Mouse (Mus musculus) lung, adult 2 months (tissue): ENCODE data around the gene Ube2f.

Experiments
- CTCF ChIP-seq: fragments of 200-500 bp; IDR thresholded peaks from 2 replicates; pipeline ENCODE4 v1.5.1; 2011; ENCODE audit warnings: mild to moderate bottlenecking, low read length, control low read depth; ENCODE audit not compliant: insufficient read depth
- POLR2A ChIP-seq: fragments of 200-500 bp; IDR thresholded peaks from 2 replicates; pipeline ENCODE4 v1.6.1; 2011; ENCODE audit warnings: low read depth, mild to moderate bottlenecking, control low read depth, low read length, borderline replicate concordance; ENCODE audit errors: extremely low read depth

DNA sequence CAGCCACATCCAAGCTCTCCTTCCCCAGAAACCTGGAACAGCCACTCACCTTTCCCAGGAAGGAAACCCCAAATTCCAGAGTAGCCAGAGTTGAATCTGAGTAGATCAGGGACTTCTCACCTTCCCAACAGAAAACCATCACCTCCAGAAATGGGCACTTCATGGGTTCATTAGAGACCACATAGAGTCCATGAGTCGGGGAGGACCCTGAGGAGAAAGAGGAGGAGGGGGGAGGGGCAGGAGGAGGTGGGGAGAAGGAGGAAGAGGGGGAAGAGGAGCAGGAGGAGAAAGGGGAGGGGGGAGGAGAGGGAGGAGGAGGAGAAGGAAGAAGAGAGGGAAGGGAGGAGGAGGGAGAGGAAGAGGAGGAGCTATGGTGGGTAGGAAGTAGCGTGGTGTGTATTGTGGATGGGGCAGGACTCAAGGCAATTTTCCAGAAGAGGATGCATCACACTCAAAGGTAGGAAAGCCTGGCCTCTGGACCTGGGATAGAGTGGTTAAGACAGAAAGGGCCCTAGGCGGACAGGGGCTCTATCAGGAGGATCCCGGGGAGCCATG, 75.5 kb downstream of the Ube2f start:
- no peak for TF ChIP-seq CTCF
- TF ChIP-seq POLR2A, result no peak
